Mouse (Mus musculus): ENCODE data around the gene Nynrin. TPM values are rescaled to one million over a fixed set of nuclear protein-coding genes. Genes with fewer than 3 reads are reported as not detected.

Gene Nynrin
- total RNA-seq, 2 experiments from 2014 or later, result 11.3 to 11.4 TPM

DNA sequence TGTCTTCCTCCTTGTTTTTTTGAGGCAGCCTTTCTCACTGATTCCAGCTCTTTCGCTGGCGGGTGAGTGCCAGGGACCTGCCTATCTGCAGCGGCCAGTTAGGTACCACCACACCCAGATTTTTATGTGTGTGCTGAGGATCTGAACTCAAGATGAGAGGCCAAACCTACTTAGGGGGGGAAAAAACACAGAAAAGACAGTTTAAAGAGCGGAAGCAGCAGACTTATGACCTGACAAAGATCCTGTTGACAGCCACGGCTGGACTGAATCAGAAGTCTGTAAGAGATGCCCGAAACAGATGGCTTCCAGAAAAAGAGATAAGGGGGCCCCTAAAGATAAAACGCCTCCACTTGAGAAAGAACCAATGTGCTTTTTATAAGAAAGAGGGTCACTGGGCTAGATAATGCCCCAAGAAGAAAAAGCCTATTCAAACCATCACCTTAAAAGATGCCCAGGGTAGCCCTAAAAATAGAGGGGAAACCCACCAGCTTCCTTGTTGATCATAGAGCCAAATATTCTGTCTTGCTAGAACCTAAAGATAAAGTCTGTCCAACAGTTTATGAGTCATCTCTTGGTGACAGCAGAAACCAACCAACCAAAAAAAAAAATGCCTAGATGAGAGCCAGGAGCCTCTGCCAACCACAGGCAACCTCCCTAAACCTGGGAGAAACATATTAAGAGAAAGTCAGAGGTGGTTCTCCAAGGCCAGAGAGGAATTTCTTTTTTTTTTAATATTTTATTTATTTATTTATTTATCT, 68.8 kb downstream of the Nynrin start:
- DNase-seq (ENCODE audit: low spot score in 2 of 2), result no peak

Other genes with a start within 250 kb of the Nynrin start
- 1 to 10 TPM; 2.0 to 2.6 TPM for gene Rec8, start 236.0 kb upstream of the Nynrin start, total RNA-seq (2021)
- 100 to 1,000 TPM; 120 to 145 TPM for gene Ipo4, start 218.1 kb upstream of the Nynrin start, total RNA-seq (2021)
- gene Gm49378, start 216.1 kb upstream of the Nynrin start, total RNA-seq (2021), result 1 to 10 TPM in 1 of 2 experiments, under 1 TPM in 1; 0.18 to 4.2 TPM
- 10 to 100 TPM; 49.0 to 51.1 TPM for gene Tm9sf1, start 210.2 kb upstream of the Nynrin start, total RNA-seq (2021)
- under 1 TPM; 0.81 to 0.90 TPM for gene Tssk4, start 203.8 kb upstream of the Nynrin start, total RNA-seq (2021)
- gene Mdp1, start 193.5 kb upstream of the Nynrin start, total RNA-seq (2021), result 10 to 100 TPM; 46.9 to 47.8 TPM
- gene Gmpr2, start 182.1 kb upstream of the Nynrin start, total RNA-seq (2021), result 10 to 100 TPM; 27.5 to 27.6 TPM
- gene Nedd8, start 181.9 kb upstream of the Nynrin start, total RNA-seq (2021), result 100 to 1,000 TPM; 298 to 325 TPM
- 10 to 100 TPM; 13.9 to 17.0 TPM for gene Tinf2, start 172.2 kb upstream of the Nynrin start, total RNA-seq (2021)
- under 1 TPM in 1 of 2 experiments, not detected in 1; 0.23 TPM for gene Tgm1, start 140.1 kb upstream of the Nynrin start, total RNA-seq (2021)
- 10 to 100 TPM; 41.4 to 41.8 TPM for gene Rabggta, start 131.7 kb upstream of the Nynrin start, total RNA-seq (2021)
- gene Dhrs1, start 108.3 kb upstream of the Nynrin start, total RNA-seq (2021), result 100 to 1,000 TPM in 1 of 2 experiments, 10 to 100 TPM in 1; 96.3 to 102 TPM
- gene Nop9, start 108.3 kb upstream of the Nynrin start, total RNA-seq (2021), result 10 to 100 TPM; 15.7 to 17.3 TPM
- gene Cideb, start 95.6 kb upstream of the Nynrin start, total RNA-seq (2021), result 1 to 10 TPM in 1 of 2 experiments, under 1 TPM in 1; 0.43 to 1.3 TPM
- gene Ltb4r2, start 92.6 kb upstream of the Nynrin start, total RNA-seq (2021), result under 1 TPM; 0.30 to 0.38 TPM
- gene Ltb4r1, start 88.0 kb upstream of the Nynrin start, total RNA-seq (2021), result under 1 TPM; 0.46 to 0.55 TPM
- gene Adcy4, start 69.9 kb upstream of the Nynrin start, total RNA-seq (2021), result 1 to 10 TPM; 3.9 to 4.2 TPM
- under 1 TPM; 0.37 to 0.43 TPM for gene Ripk3, start 65.1 kb upstream of the Nynrin start, total RNA-seq (2021)
- gene Nfatc4, start 30.9 kb upstream of the Nynrin start, total RNA-seq (2021), result 1 to 10 TPM; 3.5 to 4.0 TPM
- under 1 TPM; 0.38 to 0.69 TPM for gene Cbln3, start 30.4 kb downstream of the Nynrin start, total RNA-seq (2021)
- 10 to 100 TPM; 11.5 to 11.9 TPM for gene Khnyn, start 30.9 kb downstream of the Nynrin start, total RNA-seq (2021)
- gene Sdr39u1, start 46.3 kb downstream of the Nynrin start, total RNA-seq (2021), result 10 to 100 TPM; 73.9 to 76.0 TPM
- 1 to 10 TPM in 1 of 2 experiments, under 1 TPM in 1; 0.48 to 1.2 TPM for gene Cma1, start 90.7 kb downstream of the Nynrin start, total RNA-seq (2021)
- gene Cma2, start 97.0 kb downstream of the Nynrin start, total RNA-seq (2021), result not detected
- not detected for gene Mcpt1, start 164.0 kb downstream of the Nynrin start, total RNA-seq (2021)
- gene Mcpt9, start 176.5 kb downstream of the Nynrin start, total RNA-seq (2021), result not detected
- gene Mcpt2, start 188.0 kb downstream of the Nynrin start, total RNA-seq (2021), result not detected
- not detected for gene Mcpt4, start 208.3 kb downstream of the Nynrin start, total RNA-seq (2021)
- gene Mcpt8, start 231.3 kb downstream of the Nynrin start, total RNA-seq (2021), result not detected
- not detected for gene Ctsg, start 248.6 kb downstream of the Nynrin start, total RNA-seq (2021)